In the genomic region with DNA sequence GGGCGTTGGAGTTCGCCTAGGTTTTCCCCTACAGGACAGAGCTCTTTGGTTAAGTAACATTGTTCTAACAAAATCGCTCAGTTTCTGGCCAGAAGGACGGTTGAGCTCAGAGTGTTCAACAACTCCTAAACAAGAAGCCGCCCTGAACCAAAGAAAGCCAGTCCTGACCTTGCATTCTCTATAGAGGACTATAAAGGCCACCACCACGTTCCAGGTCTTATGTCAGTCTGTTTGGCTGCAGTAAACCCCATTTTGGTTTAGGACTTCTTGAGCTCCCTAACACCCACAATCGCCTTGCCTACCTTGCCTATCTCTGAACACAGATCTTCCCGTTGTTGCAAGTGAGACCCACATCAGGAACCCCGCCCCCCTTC, we compare ENCODE assay signal across 10 mouse cellular contexts. TPM values are rescaled to one million over a fixed set of nuclear protein-coding genes. Genes with fewer than 3 reads are reported as not detected.
A peak's percentile ranks its signal among the peaks of the same experiment; 100 is the strongest.
DNase-seq lines count a peak whose midpoint lies in the region; ATAC-seq lines count a peak whose summit lies in the region.
"Had no signal": no experiment of that assay in that cellular context is flagged by ENCODE, and none has a peak within 500 bp of the region (broad histone marks: within the 10 kb centered on the region; RNA-seq: fewer than 3 reads in every experiment).

No protein-coding gene starts in this region.

- no peak overlapping the region for H3K27ac ChIP-seq in kidney, embryonic 15.5 days
- no peak overlapping the region for H3K27ac ChIP-seq in embryonic facial prominence, embryonic 12.5 days
- H3K27ac ChIP-seq in hindbrain, embryonic 16.5 days (ENCODE audit: low read depth, low read length) = no peak overlapping the region
- no peak overlapping the region for H3K27ac ChIP-seq in midbrain, embryonic 15.5 days

- peak overlapping the region; percentile 45 for H3K4me3 ChIP-seq in kidney, embryonic 15.5 days (replicated peaks)
- peak overlapping the region; percentile 45 for H3K4me3 ChIP-seq in embryonic facial prominence, embryonic 12.5 days
- H3K4me3 ChIP-seq in hindbrain, embryonic 16.5 days (ENCODE audit: low read length) = peak overlapping the region; percentile 60
- H3K4me3 ChIP-seq in midbrain, embryonic 15.5 days = peak overlapping the region; percentile 55

- no peak overlapping the region for H3K9ac ChIP-seq in kidney, embryonic 15.5 days
- no peak overlapping the region for H3K9ac ChIP-seq in embryonic facial prominence, embryonic 12.5 days
- peak overlapping the region; percentile 65 for H3K9ac ChIP-seq in hindbrain, embryonic 16.5 days (ENCODE audit: low read depth, low read length)
- H3K9ac ChIP-seq in midbrain, embryonic 15.5 days = peak overlapping the region; percentile 50; the same call in 1 of the 2 replicates

- peaks cover 35% of the 10 kb centered on the region for H3K27me3 ChIP-seq in kidney, embryonic 15.5 days
- peaks cover 6% of the 10 kb centered on the region; the same call in 1 of the 2 replicates for H3K27me3 ChIP-seq in embryonic facial prominence, embryonic 12.5 days
- no peaks in the 10 kb centered on the region; the same call in 1 of the 2 replicates for H3K27me3 ChIP-seq in hindbrain, embryonic 16.5 days (replicated peaks; ENCODE audit: control insufficient read depth, insufficient read depth, low read length)
- H3K27me3 ChIP-seq in midbrain, embryonic 15.5 days (replicated peaks) = no peaks in the 10 kb centered on the region

- no peak for DNase-seq in kidney, adult 9 months
- no peak for DNase-seq in spleen, adult 18-20 months
- no peak for DNase-seq in thymus, postnatal 4 days
- DNase-seq: gastrocnemius, postnatal 25 days had no signal

- ATAC-seq in kidney, embryonic 15.5 days (replicated peaks; ENCODE audit: low FRiP score) = peak; percentile 9
- no peak for ATAC-seq in embryonic facial prominence, embryonic 12.5 days (ENCODE audit: insufficient number of reproducible peaks, insufficient read depth, low FRiP score, low TSS enrichment)
- ATAC-seq in hindbrain, embryonic 16.5 days = no peak; the same call in 1 of the 2 replicates
- ATAC-seq in midbrain, embryonic 15.5 days (replicated peaks) = peak; percentile 53; the same call in 1 of the 2 replicates
- ATAC-seq in erythroblast, adult 5-6 weeks (replicated peaks; ENCODE audit: low FRiP score, poor library complexity, severe bottlenecking) = no peak

- no peaks in the 10 kb centered on the region for H3K9me3 ChIP-seq in kidney, embryonic 15.5 days (replicated peaks)
- no peaks in the 10 kb centered on the region for H3K9me3 ChIP-seq in embryonic facial prominence, embryonic 12.5 days
- no peaks in the 10 kb centered on the region for H3K9me3 ChIP-seq in hindbrain, embryonic 16.5 days (ENCODE audit: control insufficient read depth, low read length)
- no peaks in the 10 kb centered on the region for H3K9me3 ChIP-seq in midbrain, embryonic 15.5 days
- H3K9me3 ChIP-seq: G1E had no signal

- H3K36me3 ChIP-seq in kidney, embryonic 15.5 days = no peaks in the 10 kb centered on the region
- no peaks in the 10 kb centered on the region for H3K36me3 ChIP-seq in embryonic facial prominence, embryonic 12.5 days
- no peaks in the 10 kb centered on the region for H3K36me3 ChIP-seq in hindbrain, embryonic 16.5 days (ENCODE audit: control insufficient read depth, insufficient read depth, low read length)
- H3K36me3 ChIP-seq in midbrain, embryonic 15.5 days (replicated peaks) = no peaks in the 10 kb centered on the region
- H3K36me3 ChIP-seq: G1E had no signal

- 12% methylated on average over 9 of the region's 9 CpGs for WGBS in kidney, embryonic 15.5 days
- WGBS in embryonic facial prominence, embryonic 12.5 days = 14% methylated on average over 9 of the region's 9 CpGs
- 18% methylated on average over 9 of the region's 9 CpGs for WGBS in hindbrain, embryonic 16.5 days
- 14% methylated on average over 9 of the region's 9 CpGs for WGBS in midbrain, embryonic 15.5 days

- peak overlapping the region; percentile 91 for H3K4me2 ChIP-seq in kidney, embryonic 15.5 days
- peak overlapping the region; percentile 92 for H3K4me2 ChIP-seq in embryonic facial prominence, embryonic 12.5 days (replicated peaks)
- H3K4me2 ChIP-seq in hindbrain, embryonic 16.5 days (ENCODE audit: low read length) = peak overlapping the region; percentile 99
- H3K4me2 ChIP-seq in midbrain, embryonic 15.5 days = peak overlapping the region; percentile 98

- peaks cover 12% of the 10 kb centered on the region for H3K4me1 ChIP-seq in kidney, embryonic 15.5 days
- no peaks in the 10 kb centered on the region for H3K4me1 ChIP-seq in embryonic facial prominence, embryonic 12.5 days
- H3K4me1 ChIP-seq in hindbrain, embryonic 16.5 days (ENCODE audit: control insufficient read depth, insufficient read depth, low read depth, low read length) = no peaks in the 10 kb centered on the region
- peaks cover 10% of the 10 kb centered on the region for H3K4me1 ChIP-seq in midbrain, embryonic 15.5 days

RNA-seq across cellular contexts. Expression of gene Dpy19l2, which starts 0.3 kb away (rescaled TPM):
- polyA plus RNA-seq in kidney, embryonic 15.5 days (2015; fragmentation: Nextera tagmentation; extraction: Ambion mirVana) = not detected in 2 replicates
- 0.23 and 0.52 TPM in 2 replicates for polyA plus RNA-seq in embryonic facial prominence, embryonic 12.5 days (2016; fragmentation: Nextera tagmentation; extraction: Ambion mirVana)
- polyA plus RNA-seq in hindbrain, embryonic 16.5 days (2015; fragmentation: Nextera tagmentation; extraction: Ambion mirVana) = 0.41 and 0.49 TPM in 2 replicates
- polyA plus RNA-seq in midbrain, embryonic 15.5 days (2015; fragmentation: Nextera tagmentation; extraction: Ambion mirVana) = 0.34 and 0.71 TPM in 2 replicates
- total RNA-seq in erythroblast, adult 5-6 weeks (2015; ENCODE audit: low replicate concordance) = not detected in 2 replicates
- total RNA-seq in erythroblast, adult 5-6 weeks (2017; ENCODE audit: low replicate concordance) = not detected in 2 replicates
- total RNA-seq: G1E; gastrocnemius, postnatal 25 days had no signal
- polyA plus RNA-seq: G1E had no signal

Comparison
In these comparisons a context has a peak if more than half of its experiments do, and no peak if none do; other contexts are left out.
1. ATAC-seq: peak in kidney, embryonic 15.5 days (single experiment) and midbrain, embryonic 15.5 days (single experiment); none in embryonic facial prominence, embryonic 12.5 days (single experiment), hindbrain, embryonic 16.5 days (single experiment) and erythroblast, adult 5-6 weeks (single experiment).
2. H3K9ac ChIP-seq: peak in hindbrain, embryonic 16.5 days (single experiment) and midbrain, embryonic 15.5 days (single experiment); none in kidney, embryonic 15.5 days (single experiment) and embryonic facial prominence, embryonic 12.5 days (single experiment).
3. Peak in every context shown above with its lines, with median percentiles within 50 percentile points of each other: H3K4me2 ChIP-seq and H3K4me3 ChIP-seq.